Mouse (Mus musculus) ES-Bruce4 (cell line): ENCODE data around the gene Rab5c. TPM values are rescaled to one million over a fixed set of nuclear protein-coding genes. Genes with fewer than 3 reads are reported as not detected.

Experiments
- H3K27ac ChIP-seq: 2 replicates; pipeline ENCODE4 v1.5.1; 2012; ENCODE audit warnings: low read length, inconsistent platforms; ENCODE audit not compliant: insufficient read depth
- H3K27me3 ChIP-seq: 2 replicates; pipeline ENCODE4 v1.6.1; 2012; ENCODE audit warnings: mild to moderate bottlenecking, low read length, inconsistent platforms; ENCODE audit not compliant: control insufficient read depth, poor library complexity, insufficient read depth, severe bottlenecking
- H3K36me3 ChIP-seq: 2 replicates; pipeline ENCODE4 v1.6.1; 2012; ENCODE audit warnings: inconsistent platforms, mild to moderate bottlenecking, low read length, moderate library complexity; ENCODE audit not compliant: control insufficient read depth, poor library complexity, insufficient read depth, severe bottlenecking
- H3K4me1 ChIP-seq: one replicate; pipeline ENCODE4 v1.8.1; 2011; ENCODE audit warnings: low read length; ENCODE audit not compliant: control insufficient read depth, insufficient read depth
- H3K4me3 ChIP-seq: 2 replicates; pipeline ENCODE4 v1.5.1; 2011; ENCODE audit warnings: low read depth, mild to moderate bottlenecking, low read length
- H3K9ac ChIP-seq: 2 replicates; pipeline ENCODE4 v1.6.1; 2012; ENCODE audit warnings: low read depth, mild to moderate bottlenecking, inconsistent platforms; ENCODE audit not compliant: poor library complexity, severe bottlenecking
- H3K9me3 ChIP-seq: replicated peaks from 2 replicates; pipeline ENCODE4 v1.6.1; 2012; ENCODE audit warnings: mild to moderate bottlenecking, low read length, inconsistent platforms; ENCODE audit not compliant: control insufficient read depth, poor library complexity, insufficient read depth, severe bottlenecking
- CTCF ChIP-seq: IDR thresholded peaks from one replicate; pipeline ENCODE4 v1.8.1; 2011; ENCODE audit warnings: low read depth, low read length
- EP300 ChIP-seq: IDR thresholded peaks from 2 replicates; pipeline ENCODE4 v1.6.1; 2011; ENCODE audit warnings: low read depth, low read length; ENCODE audit not compliant: insufficient read depth
- POLR2A ChIP-seq: IDR thresholded peaks from one replicate; pipeline ENCODE4 v1.8.1; 2011; ENCODE audit warnings: low read length; ENCODE audit not compliant: insufficient read depth
- polyA plus RNA-seq: library from polyadenylated mRNA; stranded (reverse); fragments of >200 nt; gene quantifications from 2 replicates; pipeline ENCODE4 v1.2.4, GENCODE M21; 2011; ENCODE audit warnings: low read depth; ENCODE audit not compliant: missing spikeins, insufficient read depth, insufficient read length

Gene Rab5c
- polyA plus RNA-seq, 1 experiment = 95.2 TPM

DNA sequence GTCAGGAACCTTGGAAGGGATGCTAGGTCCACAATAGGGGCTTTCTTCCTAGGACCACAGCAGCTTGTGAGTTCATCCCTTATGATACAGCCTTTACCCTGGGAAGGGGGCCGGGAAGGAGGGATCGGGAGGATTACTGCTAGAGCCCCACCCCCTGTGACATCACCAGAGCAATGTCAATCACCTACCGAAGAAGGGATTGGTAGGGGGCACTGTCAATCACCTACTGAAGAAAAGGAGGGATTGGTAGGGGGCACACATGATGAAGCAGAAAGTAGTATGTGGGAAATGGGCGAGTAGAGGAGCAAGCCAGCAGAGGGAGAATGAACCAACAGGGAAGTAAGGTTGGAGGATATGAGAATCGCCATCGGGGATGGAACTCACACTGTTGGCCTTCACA, 18.5 kb upstream of the Rab5c start:
- H3K36me3 ChIP-seq = no peaks in the 10 kb centered on the region
- no peaks in the 10 kb centered on the region for H3K27me3 ChIP-seq

GRCm38 (mm10) chr11:100754693-100755057, 16.7 kb upstream of the Rab5c start:
- peaks cover 2% of the 10 kb centered on the region for H3K4me1 ChIP-seq
- no peaks in the 10 kb centered on the region for H3K27me3 ChIP-seq
- H3K36me3 ChIP-seq = no peaks in the 10 kb centered on the region
- no peak for TF ChIP-seq POLR2A
- no peak for TF ChIP-seq CTCF
- no peak for TF ChIP-seq EP300
- H3K27ac ChIP-seq = no peak overlapping the region
- H3K9ac ChIP-seq = no peak overlapping the region
- H3K9me3 ChIP-seq = no peaks in the 10 kb centered on the region
- H3K4me3 ChIP-seq = no peak overlapping the region

More for the DNA sequence above, 18.5 kb upstream of the Rab5c start:
- TF ChIP-seq POLR2A (no peak), CTCF (no peak), EP300 (no peak)
- no peak overlapping the region for H3K9ac ChIP-seq
- no peaks in the 10 kb centered on the region for H3K9me3 ChIP-seq
- no peak overlapping the region for H3K27ac ChIP-seq
- peaks cover 2% of the 10 kb centered on the region for H3K4me1 ChIP-seq
- no peak overlapping the region for H3K4me3 ChIP-seq

DNA sequence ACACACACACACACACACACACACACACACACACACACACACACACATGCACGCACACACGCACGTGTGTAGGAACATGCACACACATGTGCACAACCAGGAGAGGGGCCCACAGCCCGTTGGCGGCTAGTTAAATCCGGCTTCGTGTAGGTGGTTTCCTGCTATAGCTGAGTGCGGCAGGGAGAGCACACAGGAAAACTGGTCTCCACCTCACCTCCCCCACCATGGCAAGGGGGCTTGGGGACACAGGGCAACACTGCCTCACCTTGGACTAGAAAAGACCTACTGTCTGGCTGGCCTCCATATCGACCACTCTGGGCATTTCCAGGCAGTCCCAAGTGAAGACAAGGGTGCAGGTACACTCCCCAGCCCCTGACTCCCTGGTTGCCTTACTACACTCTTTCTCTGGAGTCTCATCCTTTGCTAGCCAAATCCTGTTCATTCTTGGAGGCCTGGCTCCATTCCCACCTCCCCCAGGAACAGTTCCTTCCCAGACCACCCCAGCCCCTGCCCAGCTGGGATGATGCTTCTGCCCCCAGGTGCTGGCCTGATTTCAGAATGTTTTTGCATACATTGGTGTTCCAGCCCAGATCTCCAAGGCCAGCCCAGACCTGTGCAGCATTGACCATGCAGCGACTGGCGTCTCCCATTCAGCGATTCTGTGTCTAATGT, 16.1 kb upstream of the Rab5c start:
- no peak overlapping the region for H3K9ac ChIP-seq
- no peaks in the 10 kb centered on the region for H3K36me3 ChIP-seq
- TF ChIP-seq POLR2A = no peak
- TF ChIP-seq CTCF = no peak
- TF ChIP-seq EP300 = no peak
- no peaks in the 10 kb centered on the region for H3K9me3 ChIP-seq
- H3K4me1 ChIP-seq = peaks cover 2% of the 10 kb centered on the region
- no peak overlapping the region for H3K4me3 ChIP-seq
- no peaks in the 10 kb centered on the region for H3K27me3 ChIP-seq
- H3K27ac ChIP-seq = no peak overlapping the region

DNA sequence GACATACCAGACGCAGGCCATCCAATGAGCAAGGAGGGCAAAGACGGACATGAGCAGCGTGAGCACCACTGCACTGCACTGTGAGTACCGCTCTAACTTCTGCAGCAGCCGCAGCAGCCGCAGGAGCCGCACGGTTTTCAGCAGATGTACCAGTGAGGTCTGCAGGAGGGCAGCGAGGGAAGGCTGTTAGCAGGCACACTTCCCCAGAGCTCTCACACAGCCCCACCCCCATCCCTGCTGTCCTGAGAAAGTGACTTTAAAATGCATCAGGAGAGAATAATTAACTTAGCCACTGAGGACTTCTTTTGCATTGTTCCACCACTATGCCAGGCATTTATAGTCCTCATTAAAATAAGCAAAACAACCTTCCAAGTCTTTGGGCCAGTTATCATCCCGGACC, 14.3 kb upstream of the Rab5c start:
- no peaks in the 10 kb centered on the region for H3K27me3 ChIP-seq
- no peaks in the 10 kb centered on the region for H3K4me1 ChIP-seq
- no peaks in the 10 kb centered on the region for H3K9me3 ChIP-seq
- no peak for TF ChIP-seq EP300
- TF ChIP-seq POLR2A = no peak
- no peak for TF ChIP-seq CTCF
- H3K36me3 ChIP-seq = no peaks in the 10 kb centered on the region
- H3K9ac ChIP-seq = no peak overlapping the region
- no peak overlapping the region for H3K4me3 ChIP-seq
- H3K27ac ChIP-seq = no peak overlapping the region

- no peaks in the 10 kb centered on the region for H3K27me3 ChIP-seq
- TF ChIP-seq CTCF = no peak
- TF ChIP-seq POLR2A = no peak
- no peak for TF ChIP-seq EP300
- H3K9ac ChIP-seq = no peak overlapping the region
- H3K36me3 ChIP-seq = no peaks in the 10 kb centered on the region
- H3K9me3 ChIP-seq = no peaks in the 10 kb centered on the region
- no peaks in the 10 kb centered on the region for H3K4me1 ChIP-seq
- peak overlapping the region; percentile 11; the same call in 1 of the 2 replicates for H3K4me3 ChIP-seq
- no peak overlapping the region for H3K27ac ChIP-seq
Measured at GRCm38 (mm10) chr11:100750127-100750526, 12.1 kb upstream of the Rab5c start.

GRCm38 (mm10) chr11:100749469-100749868, 11.5 kb upstream of the Rab5c start:
- Histone ChIP-seq H3K9me3 (no peaks in the 10 kb centered on the region), H3K9ac (no peak overlapping the region), H3K36me3 (no peaks in the 10 kb centered on the region), H3K4me1 (no peaks in the 10 kb centered on the region), H3K4me3 (peak overlapping the region; percentile 58), H3K27ac (no peak overlapping the region), H3K27me3 (no peaks in the 10 kb centered on the region)
- TF ChIP-seq POLR2A (no peak), CTCF (no peak), EP300 (no peak)
